Mouse (Mus musculus) liver, embryonic 11.5 days (tissue): ENCODE results near the gene Ankk1. TPM values are rescaled to one million over a fixed set of nuclear protein-coding genes. Genes with fewer than 3 reads are reported as not detected.

Experiments
- ATAC-seq: fragments of 200-750 bp; cut with Nextera tagmentation; replicated peaks from 2 replicates; pipeline ENCODE4 v1.8.0; 2017; ENCODE audit warnings: moderate number of reproducible peaks, mild to moderate bottlenecking, moderate TSS enrichment, moderate library complexity; ENCODE audit not compliant: low FRiP score
- DNase-seq: peaks from one replicate; pipeline ENCODE4 v3.0.0-alpha.2; 2017; ENCODE audit warnings: low spot score
- H3K27ac ChIP-seq: fragments of 300-500 bp; sonication (generic); 2 replicates; pipeline ENCODE4 v1.5.1; 2014; ENCODE audit warnings: mild to moderate bottlenecking, low read depth, low read length, control low read depth
- H3K27me3 ChIP-seq: fragments of 300-500 bp; sonication (generic); replicated peaks from 2 replicates; pipeline ENCODE4 v1.6.1; 2014; ENCODE audit warnings: low read length, mixed read lengths; ENCODE audit not compliant: control insufficient read depth, insufficient read depth
- H3K36me3 ChIP-seq: fragments of 300-500 bp; sonication (generic); 2 replicates; pipeline ENCODE4 v1.6.1; 2014; ENCODE audit warnings: mild to moderate bottlenecking, low read length, moderate library complexity, mixed read lengths; ENCODE audit not compliant: control insufficient read depth, insufficient read depth
- H3K4me1 ChIP-seq: fragments of 300-500 bp; sonication (generic); replicated peaks from 2 replicates; pipeline ENCODE4 v1.6.1; 2014; ENCODE audit warnings: low read length, mixed read lengths; ENCODE audit not compliant: control insufficient read depth, insufficient read depth
- H3K4me2 ChIP-seq: fragments of 300-500 bp; sonication (generic); 2 replicates; pipeline ENCODE4 v1.6.1; 2014; ENCODE audit warnings: mild to moderate bottlenecking, control low read depth, moderate library complexity
- H3K4me3 ChIP-seq: fragments of 300-500 bp; sonication (generic); 2 replicates; pipeline ENCODE4 v1.5.1; 2014; ENCODE audit warnings: low read depth, low read length, control low read depth
- H3K9ac ChIP-seq: fragments of 300-500 bp; sonication (generic); 2 replicates; pipeline ENCODE4 v1.6.1; 2014; ENCODE audit warnings: low read depth, low read length, control low read depth
- H3K9me3 ChIP-seq: fragments of 300-500 bp; sonication (generic); 2 replicates; pipeline ENCODE4 v1.6.1; 2016; ENCODE audit warnings: low read length, inconsistent platforms, mixed read lengths; ENCODE audit not compliant: control insufficient read depth
- WGBS: fragments of 180-500 bp; shearing (Covaris S2); extraction: QIAGEN DNeasy Blood & Tissue Kit; methylation state at CpG from one replicate; pipeline ENCODE4 v1.1.7; 2014; 5-methylcytosine and 5-hydroxymethylcytosine counted together
- polyA plus RNA-seq: library from polyadenylated mRNA; unstranded; fragments of >200 nt; fragmentation: Nextera tagmentation; extraction: Ambion mirVana; gene quantifications from 2 replicates; pipeline ENCODE4 v1.2.1, GENCODE M21; 2014

The Ankk1 gene
- polyA plus RNA-seq, 1 experiment from 2014 or later: not detected

DNA sequence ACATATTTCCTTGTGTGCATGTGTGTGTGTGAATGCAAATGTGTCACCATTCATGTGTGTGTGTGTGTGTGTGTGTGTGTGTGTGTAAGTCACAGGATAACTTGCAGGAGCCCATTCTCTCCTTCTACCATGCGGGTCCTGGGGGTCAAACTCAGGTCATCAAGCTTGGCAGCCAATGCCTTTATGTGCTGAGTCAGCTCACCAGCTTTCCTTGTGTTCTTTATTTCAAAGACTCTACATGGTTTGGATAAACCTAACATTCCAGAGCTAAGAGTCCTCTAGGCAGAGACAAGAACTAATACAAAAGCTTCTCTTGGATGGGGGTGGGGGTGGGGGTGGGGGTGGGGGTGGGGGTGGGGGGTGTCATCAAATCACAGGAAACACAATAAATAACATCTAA lies 1.2 kb downstream of the Ankk1 start:
- WGBS: 65% methylated on average over 1 of the region's 1 CpGs
- no peak overlapping the region for H3K4me2 ChIP-seq
- no peak overlapping the region for H3K4me3 ChIP-seq
- DNase-seq (no peak), ATAC-seq (no peak)
- H3K27ac ChIP-seq: no peak overlapping the region
- no peak overlapping the region for H3K9ac ChIP-seq
- H3K4me1 ChIP-seq: no peaks in the 10 kb centered on the region
- H3K36me3 ChIP-seq: no peaks in the 10 kb centered on the region
- no peaks in the 10 kb centered on the region for H3K27me3 ChIP-seq
- H3K9me3 ChIP-seq: no peaks in the 10 kb centered on the region

DNA sequence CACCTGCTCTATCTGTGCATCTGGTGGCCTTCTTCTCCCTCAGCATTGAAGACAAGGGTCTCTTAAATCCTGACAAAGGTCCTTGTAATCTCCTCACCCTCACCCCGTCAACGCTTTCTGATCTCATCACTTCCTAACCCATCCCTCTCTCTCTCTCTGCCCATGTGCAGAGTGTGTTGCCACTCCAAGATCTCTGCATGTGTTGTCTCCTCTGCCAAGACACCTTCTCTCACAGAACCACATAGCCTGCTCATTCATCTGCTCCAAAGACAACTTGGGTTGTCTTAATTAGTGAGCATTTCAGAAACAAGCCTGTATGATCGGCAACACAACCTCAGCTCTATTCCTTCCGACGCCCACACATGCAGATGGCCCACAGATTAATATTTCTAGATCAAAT lies 3.0 kb downstream of the Ankk1 start:
- Histone ChIP-seq H3K4me2 (no peak overlapping the region), H3K9me3 (no peaks in the 10 kb centered on the region), H3K4me3 (no peak overlapping the region), H3K27me3 (no peaks in the 10 kb centered on the region), H3K9ac (no peak overlapping the region), H3K27ac (no peak overlapping the region), H3K36me3 (no peaks in the 10 kb centered on the region), H3K4me1 (no peaks in the 10 kb centered on the region)
- DNase-seq (no peak), ATAC-seq (no peak)
- WGBS: 84% methylated on average over 5 of the region's 5 CpGs

GRCm38 (mm10) chr9:49410621-49411020 lies 16.2 kb downstream of the Ankk1 start:
- 67% methylated on average over 5 of the region's 5 CpGs for WGBS
- no peaks in the 10 kb centered on the region for H3K27me3 ChIP-seq
- no peaks in the 10 kb centered on the region for H3K36me3 ChIP-seq
- no peak overlapping the region for H3K4me3 ChIP-seq
- H3K9ac ChIP-seq: no peak overlapping the region
- H3K9me3 ChIP-seq: no peaks in the 10 kb centered on the region
- no peak overlapping the region for H3K27ac ChIP-seq
- no peaks in the 10 kb centered on the region for H3K4me1 ChIP-seq
- ATAC-seq (no peak), DNase-seq (no peak)
- H3K4me2 ChIP-seq: no peak overlapping the region

GRCm38 (mm10) chr9:49407028-49407427 lies 19.8 kb downstream of the Ankk1 start:
- ATAC-seq (no peak; the same call in 1 of the 2 replicates), DNase-seq (no peak)
- H3K36me3 ChIP-seq: no peaks in the 10 kb centered on the region
- H3K9ac ChIP-seq: no peak overlapping the region
- H3K4me1 ChIP-seq: no peaks in the 10 kb centered on the region
- no peaks in the 10 kb centered on the region for H3K9me3 ChIP-seq
- H3K27me3 ChIP-seq: no peaks in the 10 kb centered on the region
- 81% methylated on average over 5 of the region's 5 CpGs for WGBS
- no peak overlapping the region for H3K27ac ChIP-seq
- H3K4me2 ChIP-seq: no peak overlapping the region
- no peak overlapping the region for H3K4me3 ChIP-seq

DNA sequence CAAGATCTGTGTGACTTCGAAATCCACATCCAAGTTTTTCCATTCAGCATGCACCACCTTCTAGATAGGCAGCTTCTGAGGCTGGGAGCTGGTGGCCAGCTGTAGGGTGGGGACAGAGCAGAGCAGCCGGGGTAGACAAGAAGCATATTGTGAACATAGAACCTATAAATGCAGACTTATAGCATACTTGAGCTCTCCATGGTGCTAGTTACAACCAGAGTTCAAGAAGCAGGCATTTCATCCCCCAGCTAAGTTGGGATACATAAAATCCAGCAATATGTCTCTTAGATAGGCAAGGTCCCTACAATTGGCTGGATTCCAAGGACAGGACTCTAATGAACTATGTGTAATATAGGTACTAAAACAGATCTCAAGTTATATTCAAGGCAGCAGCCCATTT lies 23.1 kb downstream of the Ankk1 start:
- Histone ChIP-seq H3K9ac (no peak overlapping the region), H3K9me3 (no peaks in the 10 kb centered on the region), H3K36me3 (no peaks in the 10 kb centered on the region), H3K27me3 (no peaks in the 10 kb centered on the region), H3K4me1 (no peaks in the 10 kb centered on the region), H3K27ac (no peak overlapping the region), H3K4me2 (no peak overlapping the region), H3K4me3 (no peak overlapping the region)
- DNase-seq (no peak), ATAC-seq (no peak)
- 62% methylated on average over 2 of the region's 2 CpGs for WGBS

- no peak overlapping the region for H3K27ac ChIP-seq
- no peak overlapping the region for H3K4me2 ChIP-seq
- no peaks in the 10 kb centered on the region for H3K9me3 ChIP-seq
- no peak overlapping the region for H3K4me3 ChIP-seq
- no peaks in the 10 kb centered on the region for H3K4me1 ChIP-seq
- no peaks in the 10 kb centered on the region for H3K36me3 ChIP-seq
- DNase-seq: no peak
- H3K27me3 ChIP-seq: no peaks in the 10 kb centered on the region
- H3K9ac ChIP-seq: no peak overlapping the region
- ATAC-seq: no peak
These were observed 30.8 kb downstream of the Ankk1 start for GRCm38 (mm10) chr9:49396006-49396405.

DNA sequence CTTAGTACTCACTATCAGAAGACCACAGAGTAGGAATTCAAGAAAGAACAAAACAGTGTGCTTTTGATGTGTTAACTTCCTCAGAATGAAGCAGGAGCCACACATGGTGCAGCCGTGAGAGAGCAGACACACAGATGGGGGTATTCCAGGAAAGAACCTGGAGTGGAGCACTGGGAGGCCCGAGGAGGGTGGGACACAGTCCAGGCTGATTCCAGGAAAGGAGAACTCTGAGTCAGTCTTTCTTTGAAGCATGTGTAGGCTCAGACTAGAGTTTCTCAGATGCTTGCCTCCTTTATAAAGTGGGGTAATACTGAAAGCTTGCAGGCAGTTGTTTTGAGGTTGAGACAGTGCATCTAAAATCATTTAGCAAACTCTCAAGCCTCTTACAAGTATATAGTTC lies 34.6 kb downstream of the Ankk1 start:
- H3K4me2 ChIP-seq: no peak overlapping the region
- no peaks in the 10 kb centered on the region for H3K9me3 ChIP-seq
- no peaks in the 10 kb centered on the region for H3K4me1 ChIP-seq
- H3K36me3 ChIP-seq: no peaks in the 10 kb centered on the region
- DNase-seq: no peak
- no peak overlapping the region for H3K9ac ChIP-seq
- WGBS: 59% methylated on average over 2 of the region's 2 CpGs
- no peak for ATAC-seq
- no peaks in the 10 kb centered on the region for H3K27me3 ChIP-seq
- H3K4me3 ChIP-seq: no peak overlapping the region
- H3K27ac ChIP-seq: no peak overlapping the region

DNA sequence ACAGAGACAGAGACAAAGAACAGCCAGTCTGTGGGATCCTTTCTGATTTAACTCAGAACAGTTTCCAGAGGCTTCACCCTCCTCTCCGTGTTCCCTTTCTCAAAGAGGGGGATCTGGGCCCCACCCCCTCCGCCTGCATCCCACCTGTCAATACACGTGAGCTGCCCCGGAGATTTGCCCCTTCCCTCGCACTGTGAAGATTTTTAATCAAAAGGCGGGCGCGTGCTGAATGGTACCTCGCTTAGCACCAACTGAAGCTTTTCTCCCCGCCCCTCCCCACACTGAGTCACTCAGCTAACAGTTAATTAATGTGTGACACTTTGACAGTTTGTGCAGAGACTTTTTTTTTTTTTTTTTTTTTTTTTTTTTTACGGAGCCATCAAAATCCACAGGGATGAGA lies 40.7 kb downstream of the Ankk1 start:
- no peak overlapping the region for H3K27ac ChIP-seq
- H3K4me1 ChIP-seq: no peaks in the 10 kb centered on the region
- DNase-seq (no peak), ATAC-seq (no peak)
- H3K4me3 ChIP-seq: no peak overlapping the region
- no peak overlapping the region for H3K4me2 ChIP-seq
- H3K9me3 ChIP-seq: no peaks in the 10 kb centered on the region
- 44% methylated on average over 11 of the region's 11 CpGs for WGBS
- H3K9ac ChIP-seq: no peak overlapping the region
- no peaks in the 10 kb centered on the region for H3K27me3 ChIP-seq
- H3K36me3 ChIP-seq: no peaks in the 10 kb centered on the region

DNA sequence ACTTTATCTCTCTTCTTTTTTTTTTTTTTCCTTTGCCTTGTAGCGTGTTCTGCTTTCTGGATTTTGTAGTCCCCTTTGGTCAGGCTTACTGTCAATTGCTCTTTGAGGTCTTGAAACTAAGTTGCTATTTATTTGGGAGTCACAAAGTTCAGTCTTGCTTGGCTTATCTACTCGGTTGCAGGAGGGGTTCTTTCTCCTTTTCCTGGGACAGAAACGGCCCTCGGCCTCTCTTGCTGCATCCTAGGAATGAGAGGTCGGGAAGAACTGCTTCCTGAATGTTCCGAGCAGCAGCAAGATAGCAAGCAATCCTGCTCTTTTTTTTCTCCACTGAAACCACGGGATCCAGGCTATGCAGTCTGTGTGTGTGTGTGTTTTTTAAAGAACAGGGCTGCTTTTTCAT lies 41.5 kb downstream of the Ankk1 start:
- H3K36me3 ChIP-seq: no peaks in the 10 kb centered on the region
- no peaks in the 10 kb centered on the region for H3K9me3 ChIP-seq
- H3K27me3 ChIP-seq: no peaks in the 10 kb centered on the region
- no peak overlapping the region for H3K9ac ChIP-seq
- no peak overlapping the region for H3K27ac ChIP-seq
- no peak for DNase-seq
- no peak overlapping the region for H3K4me2 ChIP-seq
- ATAC-seq: no peak
- no peaks in the 10 kb centered on the region for H3K4me1 ChIP-seq
- WGBS: 20% methylated on average over 7 of the region's 7 CpGs
- H3K4me3 ChIP-seq: no peak overlapping the region
